Mouse (Mus musculus) hindbrain, embryonic 14.5 days (tissue): ENCODE results near the gene Cd44. TPM values are rescaled to one million over a fixed set of nuclear protein-coding genes. Genes with fewer than 3 reads are reported as not detected.

ENCODE experiments used
- ATAC-seq: fragments of 200-750 bp; cut with Nextera tagmentation; 2 replicates; pipeline ENCODE4 v1.8.0; 2017; ENCODE audit warnings: moderate number of reproducible peaks, mild to moderate bottlenecking, moderate TSS enrichment, moderate library complexity; ENCODE audit not compliant: low FRiP score
- DNase-seq: peaks from one replicate; pipeline ENCODE4 v3.0.0-alpha.2; 2015; ENCODE audit warnings: low spot score
- H3K27ac ChIP-seq: fragments of 300-500 bp; sonication (generic); 2 replicates; pipeline ENCODE4 v1.5.1; 2014; ENCODE audit warnings: mild to moderate bottlenecking, moderate library complexity
- H3K27me3 ChIP-seq: fragments of 300-500 bp; sonication (generic); 2 replicates; pipeline ENCODE4 v1.6.1; 2014; ENCODE audit warnings: mild to moderate bottlenecking, low read length, mixed read lengths; ENCODE audit not compliant: control insufficient read depth, insufficient read depth
- H3K36me3 ChIP-seq: fragments of 300-500 bp; sonication (generic); replicated peaks from 2 replicates; pipeline ENCODE4 v1.6.1; 2014; ENCODE audit not compliant: control insufficient read depth, insufficient read depth
- H3K4me1 ChIP-seq: fragments of 300-500 bp; sonication (generic); replicated peaks from 2 replicates; pipeline ENCODE4 v1.6.1; 2014; ENCODE audit warnings: antibody characterized with exemption, low read length, mixed read lengths; ENCODE audit not compliant: control insufficient read depth, insufficient read depth
- H3K4me2 ChIP-seq: fragments of 300-500 bp; sonication (generic); replicated peaks from 2 replicates; pipeline ENCODE4 v1.6.1; 2014; ENCODE audit warnings: mild to moderate bottlenecking, moderate library complexity
- H3K4me3 ChIP-seq: fragments of 300-500 bp; sonication (generic); replicated peaks from 2 replicates; pipeline ENCODE4 v1.5.1; 2014; ENCODE audit warnings: mild to moderate bottlenecking, low read length
- H3K9ac ChIP-seq: fragments of 300-500 bp; sonication (generic); 2 replicates; pipeline ENCODE4 v1.6.1; 2014
- H3K9me3 ChIP-seq: fragments of 300-500 bp; sonication (generic); 2 replicates; pipeline ENCODE4 v1.6.1; 2016; ENCODE audit warnings: low read length; ENCODE audit not compliant: control insufficient read depth
- WGBS: fragments of 180-500 bp; shearing (Covaris S2); extraction: QIAGEN DNeasy Blood & Tissue Kit; methylation state at CpG from one replicate; pipeline ENCODE4 v1.1.7; 2014; 5-methylcytosine and 5-hydroxymethylcytosine counted together
- polyA plus RNA-seq: library from polyadenylated mRNA; unstranded; fragments of >200 nt; fragmentation: Nextera tagmentation; extraction: Ambion mirVana; gene quantifications from 2 replicates; pipeline ENCODE4 v1.2.1, GENCODE M21; 2014

Cd44 gene
- polyA plus RNA-seq, 1 experiment from 2014 or later: 4.7 TPM

DNA sequence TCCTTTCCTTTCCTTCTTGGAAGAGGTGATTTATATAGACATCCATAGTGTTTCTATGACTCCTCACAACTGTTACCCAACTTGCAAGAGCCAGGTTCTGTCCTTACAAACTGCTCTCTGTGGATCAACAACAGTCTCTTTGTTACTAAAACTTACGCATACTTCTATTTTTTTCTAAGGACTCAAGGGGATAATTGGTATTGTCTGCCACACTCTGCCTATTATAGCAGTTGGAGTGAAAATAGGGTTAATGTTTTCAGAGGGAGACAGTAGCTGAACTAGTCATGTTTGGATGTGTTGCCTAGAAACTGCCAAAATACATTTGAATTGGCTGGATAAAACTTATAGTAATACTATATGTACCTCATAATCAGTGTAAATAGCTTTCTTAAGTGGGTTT lies 125.9 kb downstream of the Cd44 start:
- no peak overlapping the region for H3K4me3 ChIP-seq
- no peak overlapping the region for H3K4me2 ChIP-seq
- H3K9me3 ChIP-seq: no peaks in the 10 kb centered on the region
- no peak overlapping the region for H3K27ac ChIP-seq
- H3K4me1 ChIP-seq: no peaks in the 10 kb centered on the region
- peaks cover 41% of the 10 kb centered on the region for H3K36me3 ChIP-seq
- ATAC-seq: no peak
- H3K9ac ChIP-seq: no peak overlapping the region
- 39% methylated on average over 1 of the region's 1 CpGs for WGBS
- no peaks in the 10 kb centered on the region for H3K27me3 ChIP-seq
- no peak for DNase-seq

DNA sequence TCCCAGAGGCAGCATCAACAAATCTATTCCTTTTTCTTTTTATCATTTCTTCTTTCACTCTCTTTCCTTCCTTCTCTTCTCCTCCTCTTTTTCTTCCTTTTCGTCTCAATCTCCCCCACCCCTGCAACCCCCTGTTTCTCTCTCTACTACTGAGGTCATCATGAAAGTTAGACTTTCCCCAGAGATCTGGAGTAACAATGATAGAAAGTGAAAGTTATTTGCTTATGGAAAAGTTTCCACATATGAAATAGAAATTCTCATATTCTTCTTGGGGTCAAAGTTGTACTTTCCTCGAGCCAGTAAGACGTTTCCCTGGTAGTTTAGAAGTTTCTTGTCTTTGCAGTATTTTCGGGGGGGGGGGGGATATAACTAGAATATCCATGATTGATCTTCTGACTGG lies 126.8 kb downstream of the Cd44 start:
- Histone ChIP-seq H3K4me1 (no peaks in the 10 kb centered on the region), H3K27me3 (no peaks in the 10 kb centered on the region), H3K9ac (no peak overlapping the region), H3K27ac (no peak overlapping the region), H3K4me2 (no peak overlapping the region), H3K9me3 (no peaks in the 10 kb centered on the region), H3K36me3 (peaks cover 49% of the 10 kb centered on the region), H3K4me3 (no peak overlapping the region)
- ATAC-seq (no peak), DNase-seq (no peak)
- WGBS: 84% methylated on average over 4 of the region's 4 CpGs

DNA sequence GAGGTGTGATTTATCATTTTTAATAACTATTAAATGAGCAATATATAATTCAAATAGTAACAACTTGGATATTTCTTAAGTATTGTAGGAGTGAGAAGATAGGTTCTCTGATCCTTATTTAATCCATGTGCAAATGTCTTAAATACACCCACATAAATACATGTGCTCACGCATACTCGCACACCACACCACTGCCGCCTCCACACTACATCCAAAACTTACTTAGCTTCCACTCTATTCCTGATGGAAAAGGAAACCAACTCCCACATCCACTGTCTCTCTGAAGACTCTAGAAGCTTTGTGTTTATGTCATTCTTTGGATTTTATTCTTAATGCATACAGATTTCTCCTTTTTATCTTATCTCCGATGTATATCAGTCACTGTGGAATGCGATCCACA lies 129.2 kb downstream of the Cd44 start:
- DNase-seq: no peak
- Histone ChIP-seq H3K27me3 (no peaks in the 10 kb centered on the region), H3K4me1 (no peaks in the 10 kb centered on the region), H3K9me3 (no peaks in the 10 kb centered on the region), H3K4me2 (no peak overlapping the region), H3K9ac (no peak overlapping the region), H3K4me3 (no peak overlapping the region), H3K36me3 (peaks cover 49% of the 10 kb centered on the region), H3K27ac (no peak overlapping the region)
- 94% methylated on average over 5 of the region's 5 CpGs for WGBS
- no peak for ATAC-seq

DNA sequence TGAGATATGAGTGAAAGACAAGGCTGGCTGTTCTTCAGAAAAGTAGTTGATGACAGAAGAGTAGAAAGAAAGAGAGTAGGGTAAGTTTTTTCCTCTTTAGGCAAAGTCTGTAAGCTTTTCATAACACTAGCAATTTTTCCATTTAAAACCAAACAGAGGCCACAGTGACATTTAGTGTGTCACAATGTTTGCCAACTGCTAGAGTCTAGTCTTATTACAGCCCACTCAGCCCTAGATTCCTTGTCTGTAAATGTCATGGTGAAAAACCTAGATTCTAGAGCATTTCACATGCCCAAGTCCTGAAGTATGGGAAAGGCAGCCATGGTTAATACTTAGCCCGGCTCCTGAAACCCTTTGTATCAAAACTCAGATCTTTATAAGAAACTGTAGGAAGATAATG lies 130.2 kb downstream of the Cd44 start:
- ATAC-seq: no peak
- 94% methylated on average over 1 of the region's 1 CpGs for WGBS
- Histone ChIP-seq H3K27me3 (no peaks in the 10 kb centered on the region), H3K9ac (no peak overlapping the region), H3K9me3 (no peaks in the 10 kb centered on the region), H3K4me1 (no peaks in the 10 kb centered on the region), H3K4me2 (no peak overlapping the region), H3K36me3 (peaks cover 47% of the 10 kb centered on the region), H3K4me3 (no peak overlapping the region), H3K27ac (no peak overlapping the region)
- no peak for DNase-seq

DNA sequence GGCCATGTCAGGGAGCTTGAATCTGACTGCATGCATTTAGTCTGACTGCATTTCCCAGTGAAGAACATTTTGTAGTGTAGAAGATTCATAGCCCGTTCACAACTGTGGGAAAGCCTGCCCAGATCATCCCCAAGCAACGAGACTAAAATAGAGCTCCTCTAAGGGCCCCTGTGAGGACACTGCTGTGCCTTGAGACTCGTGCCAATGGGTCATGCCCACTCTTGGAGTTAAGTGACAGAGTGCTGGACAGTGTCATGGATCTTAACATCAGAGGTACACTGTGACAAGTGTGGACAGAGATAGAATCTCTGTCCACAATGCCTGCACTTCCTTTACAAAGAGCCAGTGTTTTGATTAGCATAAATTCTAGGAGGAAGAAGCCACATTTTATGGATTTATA lies 133.2 kb downstream of the Cd44 start:
- 80% methylated on average over 3 of the region's 3 CpGs for WGBS
- H3K4me1 ChIP-seq: no peaks in the 10 kb centered on the region
- no peak overlapping the region for H3K4me2 ChIP-seq
- H3K36me3 ChIP-seq: peaks cover 54% of the 10 kb centered on the region
- DNase-seq (no peak), ATAC-seq (no peak)
- H3K4me3 ChIP-seq: no peak overlapping the region
- no peak overlapping the region for H3K9ac ChIP-seq
- H3K9me3 ChIP-seq: no peaks in the 10 kb centered on the region
- no peaks in the 10 kb centered on the region for H3K27me3 ChIP-seq
- H3K27ac ChIP-seq: no peak overlapping the region

DNA sequence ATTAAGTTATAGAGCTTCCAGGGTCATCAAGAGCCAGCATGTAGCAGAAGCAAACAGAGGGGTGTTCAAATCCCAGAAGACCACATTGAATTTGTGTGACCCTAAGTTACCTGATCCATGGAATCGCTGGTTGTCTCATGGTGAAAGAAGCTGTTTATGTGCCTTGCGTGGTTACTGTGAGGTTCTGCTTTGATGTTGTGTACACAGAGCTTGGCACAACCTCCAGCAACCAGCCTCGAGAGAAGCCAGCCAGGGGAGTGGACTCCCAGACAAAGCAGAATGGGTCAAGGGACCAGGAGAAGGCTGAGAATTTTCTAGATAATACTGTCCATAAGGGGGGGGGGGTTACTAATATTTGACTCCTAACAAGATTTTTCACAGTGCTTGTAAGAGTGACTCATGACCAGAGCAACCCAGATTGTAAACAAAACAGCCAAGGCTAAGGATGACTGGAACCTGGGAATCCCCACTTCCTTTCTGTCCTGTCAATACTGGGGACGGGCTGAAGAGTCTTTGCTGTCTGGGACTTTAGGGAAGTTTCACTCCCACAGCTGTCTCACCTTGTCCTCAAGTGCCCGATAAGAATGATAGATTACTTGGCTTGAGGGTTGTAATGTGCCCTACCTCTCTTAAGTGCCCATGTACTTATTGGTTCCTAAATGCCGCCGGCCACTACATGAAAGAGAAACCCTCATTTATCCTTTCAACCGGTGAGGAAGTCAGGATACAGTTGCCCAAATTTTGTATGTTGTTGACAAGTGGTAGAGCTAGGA lies 136.7 kb downstream of the Cd44 start:
- WGBS: 90% methylated on average over 8 of the region's 8 CpGs
- ATAC-seq (no peak), DNase-seq (no peak)
- Histone ChIP-seq H3K9me3 (no peaks in the 10 kb centered on the region), H3K27me3 (no peaks in the 10 kb centered on the region), H3K36me3 (peaks cover 62% of the 10 kb centered on the region), H3K4me1 (no peaks in the 10 kb centered on the region), H3K9ac (no peak overlapping the region), H3K27ac (no peak overlapping the region), H3K4me2 (no peak overlapping the region), H3K4me3 (no peak overlapping the region)

DNA sequence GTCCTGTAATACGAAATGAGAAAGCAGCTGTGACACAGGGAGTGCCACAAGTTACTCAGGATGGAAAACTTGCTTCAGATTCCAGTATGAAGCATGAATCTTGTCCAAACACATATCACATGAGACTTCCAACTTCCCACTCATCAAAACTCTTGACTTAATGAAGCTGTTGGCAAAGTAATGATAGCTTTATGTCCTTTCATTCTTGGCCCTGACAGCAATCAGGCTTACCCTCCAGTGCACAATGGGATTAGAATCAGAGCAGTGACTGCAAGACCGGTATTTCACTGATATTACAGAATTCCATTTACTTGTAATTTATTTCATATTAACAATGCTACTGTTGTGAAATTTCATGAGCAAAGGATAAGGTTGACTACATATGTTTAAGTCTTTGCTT lies 137.5 kb downstream of the Cd44 start:
- DNase-seq (no peak), ATAC-seq (no peak)
- 88% methylated on average over 2 of the region's 2 CpGs for WGBS
- Histone ChIP-seq H3K36me3 (peaks cover 55% of the 10 kb centered on the region), H3K9me3 (no peaks in the 10 kb centered on the region), H3K4me1 (no peaks in the 10 kb centered on the region), H3K4me3 (no peak overlapping the region), H3K4me2 (no peak overlapping the region), H3K9ac (no peak overlapping the region), H3K27ac (no peak overlapping the region), H3K27me3 (no peaks in the 10 kb centered on the region)

DNA sequence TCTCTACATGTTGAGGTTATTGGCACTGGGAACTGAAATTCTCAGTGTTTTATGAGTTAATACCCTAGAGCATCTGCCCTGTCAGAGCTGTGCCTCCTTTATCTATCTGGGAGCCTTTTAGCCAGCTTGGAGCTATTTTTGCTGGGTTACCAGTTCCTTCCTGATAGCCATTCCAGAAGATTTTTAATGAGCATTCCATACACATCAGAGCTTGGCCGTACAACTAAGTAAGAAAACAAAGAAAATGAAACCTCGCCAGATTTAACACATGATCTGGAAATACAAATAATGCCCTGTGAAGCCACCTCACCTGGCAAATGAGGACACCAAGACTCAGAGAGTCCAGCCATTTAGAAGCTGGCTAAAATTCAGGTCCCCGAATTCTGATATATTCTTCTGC lies 138.3 kb downstream of the Cd44 start:
- Histone ChIP-seq H3K27me3 (no peaks in the 10 kb centered on the region), H3K36me3 (peaks cover 49% of the 10 kb centered on the region), H3K4me3 (no peak overlapping the region), H3K4me2 (no peak overlapping the region), H3K9me3 (no peaks in the 10 kb centered on the region), H3K27ac (no peak overlapping the region), H3K4me1 (no peaks in the 10 kb centered on the region), H3K9ac (no peak overlapping the region)
- 90% methylated on average over 3 of the region's 3 CpGs for WGBS
- ATAC-seq (no peak), DNase-seq (no peak)
